Mouse (Mus musculus) heart, adult 9 months (tissue): Measurements from ENCODE around the gene Tnxb.

Source experiments
- DNase-seq, 2 experiments: peaks; one replicate each; pipeline ENCODE4 v3.0.0; 2022; ENCODE audit warnings: low spot score in 2 of 2

Tnxb gene

DNA sequence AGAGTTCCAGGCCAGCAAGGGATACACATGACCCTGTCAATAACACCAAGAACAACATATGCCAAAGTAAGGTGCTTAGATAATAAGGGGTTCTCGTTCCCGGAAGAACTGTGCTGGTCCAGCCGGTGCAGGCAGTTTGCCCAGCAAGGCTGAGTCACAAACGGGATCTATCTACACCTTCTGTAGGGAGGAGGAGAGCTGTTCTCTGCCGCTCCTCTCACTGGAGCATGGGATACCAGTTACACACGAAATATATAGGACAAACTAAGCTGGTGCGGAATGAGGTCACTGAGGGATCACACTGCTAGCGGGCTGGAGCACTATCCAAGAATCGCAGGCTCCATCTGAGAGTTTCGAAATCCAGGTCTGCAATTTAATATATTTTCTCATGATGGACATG lies 26.4 kb upstream of the Tnxb start:
- no peak for DNase-seq

DNA sequence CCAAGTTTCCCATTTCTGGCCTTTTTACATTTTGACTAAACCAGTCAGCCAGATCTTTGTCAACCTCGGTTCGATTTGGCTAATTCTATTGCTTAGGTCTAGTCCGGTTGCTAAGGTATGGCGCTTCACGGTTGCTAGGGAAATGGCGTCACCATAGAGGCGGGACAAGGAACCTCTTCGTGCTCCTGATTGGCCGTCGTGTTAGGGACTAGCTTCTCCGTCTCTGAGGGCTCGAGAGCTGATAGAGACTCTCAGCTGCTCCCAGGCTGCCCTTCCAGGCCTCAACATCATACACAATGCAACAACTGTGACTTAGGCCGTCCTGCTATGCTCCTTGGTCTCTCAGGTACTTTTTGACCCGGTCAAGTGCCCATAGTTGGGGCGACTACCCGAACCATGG lies 25.7 kb upstream of the Tnxb start, which contains the start of gene Fkbpl:
Fkbpl (plus strand) TSS at position 157 of the 400 bp plus-strand sequence.
- DNase-seq = peak; percentile 96 to 97

DNA sequence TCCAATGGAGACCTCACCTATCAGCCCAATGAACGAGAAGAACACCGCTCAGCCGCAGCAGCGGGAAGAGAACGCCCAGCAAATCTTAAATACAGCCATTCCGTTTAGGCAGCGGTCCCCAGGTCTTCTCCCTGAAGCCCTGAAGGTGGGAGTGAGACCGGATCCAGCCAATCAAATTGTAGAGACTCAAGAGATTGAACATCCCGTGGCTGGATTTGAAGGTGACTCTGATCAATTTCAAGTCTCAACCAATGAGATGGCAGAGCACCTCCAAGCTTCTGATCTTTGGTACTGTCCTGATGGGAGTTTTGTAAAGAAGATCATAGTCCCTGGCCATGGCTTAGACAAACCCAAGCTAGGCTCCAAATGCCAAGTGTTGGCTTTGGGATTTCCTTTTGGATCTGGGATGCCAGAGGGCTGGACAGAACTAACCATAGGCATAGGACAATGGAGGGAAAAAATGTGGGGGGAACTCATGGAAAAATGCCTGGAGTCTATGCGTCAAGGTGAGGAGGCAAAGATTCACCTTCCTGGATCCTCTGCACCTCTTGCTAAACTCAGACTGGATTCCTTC lies 25.0 kb upstream of the Tnxb start:
- DNase-seq = no peak

DNA sequence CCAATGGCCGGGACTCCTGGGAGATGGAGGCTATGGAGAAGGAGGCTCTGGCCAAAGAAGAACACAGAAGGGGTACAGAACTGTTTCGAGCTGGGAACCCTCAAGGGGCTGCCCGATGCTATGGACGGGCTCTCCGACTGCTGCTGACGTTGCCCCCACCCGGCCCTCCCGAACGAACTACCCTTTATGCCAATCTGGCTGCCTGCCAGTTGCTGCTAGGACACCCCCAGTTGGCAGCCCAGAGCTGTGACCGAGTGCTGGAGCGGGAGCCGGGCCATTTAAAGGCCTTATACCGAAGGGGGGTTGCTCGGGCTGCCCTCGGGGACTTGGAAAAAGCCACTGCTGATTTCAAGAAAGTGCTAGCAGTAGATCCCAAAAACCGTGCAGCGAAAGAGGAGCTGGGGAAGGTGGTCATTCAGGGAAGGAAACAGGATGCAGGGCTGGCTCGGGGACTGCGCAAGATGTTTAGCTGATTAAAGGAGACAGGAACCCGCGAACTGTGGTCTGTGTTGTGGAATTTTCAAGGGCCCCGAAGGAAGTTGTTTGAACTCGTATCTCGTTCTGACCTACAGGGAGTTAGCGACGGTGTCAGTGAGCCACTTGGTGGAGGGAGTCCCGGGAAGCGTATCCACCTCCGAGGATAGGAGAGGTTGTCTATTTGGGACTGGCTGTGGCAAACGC lies 24.4 kb upstream of the Tnxb start:
- DNase-seq = no peak

DNA sequence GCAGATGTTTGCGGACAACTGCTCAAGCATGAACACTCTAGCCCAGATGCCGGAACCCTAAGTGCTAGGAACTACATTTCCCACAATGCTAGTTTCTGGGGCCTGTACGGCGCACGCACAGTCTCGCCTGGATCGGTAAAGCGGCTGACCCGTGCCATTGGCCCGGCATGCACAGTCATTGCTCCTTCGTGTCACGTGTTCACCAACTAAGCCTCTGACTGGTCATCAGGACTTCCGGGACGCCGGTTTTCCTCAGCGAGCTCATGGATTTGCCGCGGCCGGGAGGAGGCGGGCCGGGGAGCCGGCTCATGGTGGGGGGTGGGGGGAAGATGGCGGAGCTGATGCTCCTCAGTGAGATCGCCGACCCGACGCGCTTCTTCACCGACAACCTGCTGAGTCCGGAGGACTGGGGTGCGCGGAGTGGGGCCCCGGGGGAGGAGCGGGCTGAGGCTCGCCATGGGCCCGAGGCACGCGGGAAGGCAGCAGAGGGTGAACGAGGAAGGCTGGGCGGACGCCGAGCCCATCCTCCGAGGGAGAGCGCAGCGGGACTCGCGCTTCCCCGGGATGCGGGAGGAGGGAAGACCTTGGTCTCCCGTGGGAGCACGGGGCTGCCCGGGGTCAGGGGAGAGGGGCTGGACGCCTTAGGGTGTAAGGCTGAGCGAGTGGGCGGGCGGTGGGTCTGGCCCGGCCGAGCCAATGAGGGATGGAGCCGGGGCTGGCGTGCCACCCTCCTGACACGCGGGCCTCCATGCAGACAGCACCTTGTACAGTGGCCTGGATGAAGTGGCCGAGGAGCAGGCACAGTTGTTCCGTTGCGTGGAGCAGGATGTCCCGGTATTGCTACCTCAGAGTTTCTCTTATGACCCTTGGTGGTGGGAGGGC lies 23.2 kb upstream of the Tnxb start, which contains the start of gene Atf6b:
Atf6b (plus strand) TSS at position 241 of the 882 bp plus-strand sequence.
- DNase-seq = peak; percentile 97 to 99

DNA sequence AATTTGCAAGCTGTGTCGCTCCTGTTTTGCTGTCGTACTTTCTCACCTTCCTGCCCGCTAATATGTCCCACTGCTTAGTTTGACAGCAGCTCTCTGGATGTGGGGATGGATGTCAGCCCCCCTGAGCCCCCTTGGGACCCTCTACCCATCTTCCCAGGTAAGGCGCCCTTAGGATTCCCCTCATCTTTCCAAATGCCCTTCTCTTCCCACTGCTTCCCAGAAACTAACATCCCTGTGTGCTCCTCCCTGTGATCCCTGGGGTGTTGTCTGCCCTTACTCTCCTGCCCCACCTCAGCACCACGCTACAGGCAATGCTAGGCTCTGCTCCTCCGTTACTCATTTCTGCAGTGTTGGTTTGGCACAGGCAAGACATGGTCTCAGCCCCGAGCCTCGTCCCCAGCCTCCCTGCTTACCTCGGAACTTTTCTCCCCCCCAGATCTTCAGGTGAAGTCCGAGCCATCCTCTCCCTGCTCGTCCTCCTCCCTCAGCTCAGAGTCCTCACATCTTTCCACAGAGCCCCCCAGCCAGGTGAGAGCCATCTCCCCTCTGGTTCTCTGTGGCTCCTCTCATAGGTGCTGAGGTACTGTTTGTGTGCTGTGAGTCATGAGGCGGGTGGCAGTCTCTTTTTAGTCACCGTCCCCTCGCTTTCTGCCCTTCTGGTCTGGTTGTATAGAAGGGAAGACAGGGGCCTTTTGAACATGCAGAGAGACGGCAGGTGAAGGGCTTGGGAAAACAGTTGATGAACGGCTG lies 22.0 kb upstream of the Tnxb start:
- DNase-seq = no peak

DNA sequence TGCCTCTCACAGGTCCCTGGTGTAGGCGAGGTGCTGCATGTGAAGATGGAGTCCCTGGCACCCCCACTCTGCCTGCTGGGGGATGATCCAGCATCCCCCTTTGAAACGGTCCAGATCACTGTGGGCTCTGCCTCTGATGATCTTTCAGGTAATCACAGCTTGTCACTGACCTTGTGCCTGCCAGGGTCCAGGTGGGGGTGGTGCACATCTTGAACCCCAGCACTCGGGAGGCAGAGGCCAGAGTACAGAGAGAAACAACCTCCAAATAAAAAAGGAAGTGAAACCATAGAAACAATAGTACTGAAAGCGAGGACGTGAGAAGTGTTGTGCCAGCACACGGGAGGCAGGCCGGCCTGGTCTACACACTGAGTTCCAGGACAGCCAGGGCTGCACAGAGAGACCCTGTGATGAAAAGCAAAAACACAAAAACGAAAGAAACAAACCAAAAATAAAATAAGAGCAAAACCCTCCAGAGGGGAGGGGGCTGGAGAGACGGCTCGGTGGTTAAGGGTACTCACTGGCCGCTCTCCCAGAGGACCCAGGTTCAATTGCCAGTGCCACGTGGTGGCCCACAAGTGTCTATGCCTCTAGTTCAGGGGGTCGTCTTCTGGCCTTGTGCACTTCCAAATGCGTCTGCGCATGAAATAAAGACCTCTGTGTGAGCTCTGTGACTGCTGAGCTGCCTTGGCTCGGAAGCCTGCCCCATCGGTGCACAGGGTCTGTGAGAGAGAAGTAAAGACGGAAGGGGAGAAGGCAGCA lies 21.1 kb upstream of the Tnxb start:
- DNase-seq = no peak

DNA sequence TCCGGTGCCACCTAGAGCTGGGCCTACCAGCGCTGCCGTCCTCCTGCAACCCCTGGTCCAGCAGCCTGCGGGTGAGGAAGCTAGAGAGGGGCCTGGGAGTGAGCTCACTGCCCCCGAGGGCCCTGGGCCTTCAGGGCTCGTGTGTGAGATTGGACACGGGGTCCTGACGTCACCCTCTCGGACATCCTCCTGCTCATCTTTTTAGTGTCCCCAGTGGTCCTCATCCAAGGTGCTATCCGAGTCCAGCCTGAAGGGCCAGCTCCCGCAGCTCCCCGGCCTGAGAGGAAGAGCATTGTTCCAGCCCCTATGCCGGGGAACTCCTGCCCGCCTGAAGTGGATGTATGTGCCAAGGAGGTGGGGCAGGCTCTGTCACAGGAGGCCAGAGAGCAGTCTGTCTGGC lies 19.6 kb upstream of the Tnxb start:
- DNase-seq = no peak

DNA sequence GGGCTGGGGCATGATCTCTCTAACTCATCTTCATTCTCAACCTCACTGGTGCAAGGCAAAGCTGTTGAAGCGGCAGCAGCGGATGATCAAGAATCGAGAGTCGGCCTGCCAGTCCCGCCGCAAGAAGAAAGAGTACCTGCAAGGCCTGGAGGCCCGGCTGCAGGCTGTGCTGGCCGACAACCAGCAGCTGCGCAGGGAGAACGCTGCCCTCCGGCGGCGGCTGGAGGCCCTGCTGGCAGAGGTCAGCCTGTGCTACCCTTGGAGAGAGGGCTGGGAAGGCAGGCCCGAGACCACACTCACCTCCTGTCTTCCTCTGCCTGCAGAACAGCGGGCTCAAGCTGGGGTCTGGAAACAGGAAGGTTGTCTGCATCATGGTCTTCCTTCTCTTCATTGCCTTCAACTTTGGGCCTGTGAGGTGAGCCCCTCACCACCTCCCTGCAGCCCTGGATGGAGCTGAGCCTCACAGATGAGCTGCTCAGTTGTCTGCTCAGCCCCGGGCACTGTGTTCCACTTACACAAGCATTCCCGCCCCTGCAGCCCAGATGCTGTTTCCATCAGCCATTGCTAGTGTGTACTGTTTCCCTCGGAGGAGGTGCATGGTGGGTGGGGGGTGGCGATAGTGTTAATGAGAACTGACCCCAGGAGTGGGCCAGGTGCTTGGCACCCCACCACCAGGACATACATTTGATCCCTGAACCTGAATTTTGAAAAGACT lies 18.7 kb upstream of the Tnxb start:
- DNase-seq = no peak

DNA sequence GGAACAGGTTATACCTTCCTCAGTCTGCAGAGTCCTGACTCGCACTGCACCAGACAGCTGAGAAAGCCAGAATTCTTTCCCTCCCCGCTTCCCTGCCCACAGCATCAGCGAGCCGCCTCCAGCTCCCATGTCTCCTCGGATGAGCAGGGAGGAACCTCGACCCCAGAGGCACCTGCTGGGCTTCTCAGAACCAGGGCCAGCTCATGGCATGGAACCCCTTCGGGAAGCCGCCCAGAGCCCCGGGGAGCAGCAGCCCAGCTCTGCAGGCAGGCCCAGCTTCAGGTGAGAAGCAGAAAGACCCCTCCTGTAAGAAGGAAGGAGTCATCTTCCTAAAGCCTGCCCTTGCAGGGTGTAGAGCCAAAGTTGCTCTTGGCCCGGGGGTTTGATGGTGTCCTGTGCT lies 17.8 kb upstream of the Tnxb start:
- no peak for DNase-seq

DNA sequence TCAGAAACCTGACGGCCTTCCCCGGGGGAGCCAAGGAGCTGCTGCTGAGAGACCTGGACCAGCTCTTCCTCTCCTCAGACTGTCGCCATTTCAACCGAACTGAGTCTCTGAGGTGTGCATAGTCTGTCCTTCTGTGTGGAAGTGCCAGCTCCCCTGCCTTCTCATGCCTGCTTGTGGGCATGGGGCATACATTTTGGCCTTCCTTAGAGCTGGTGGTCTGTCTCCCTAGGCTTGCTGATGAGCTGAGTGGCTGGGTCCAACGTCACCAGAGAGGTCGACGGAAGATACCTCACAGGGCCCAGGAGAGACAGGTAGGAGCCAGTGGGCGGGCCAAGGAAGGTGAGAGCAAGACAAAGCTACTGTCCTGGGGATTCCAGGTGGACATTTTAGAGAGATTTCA lies 17.4 kb upstream of the Tnxb start:
- no peak for DNase-seq

DNA sequence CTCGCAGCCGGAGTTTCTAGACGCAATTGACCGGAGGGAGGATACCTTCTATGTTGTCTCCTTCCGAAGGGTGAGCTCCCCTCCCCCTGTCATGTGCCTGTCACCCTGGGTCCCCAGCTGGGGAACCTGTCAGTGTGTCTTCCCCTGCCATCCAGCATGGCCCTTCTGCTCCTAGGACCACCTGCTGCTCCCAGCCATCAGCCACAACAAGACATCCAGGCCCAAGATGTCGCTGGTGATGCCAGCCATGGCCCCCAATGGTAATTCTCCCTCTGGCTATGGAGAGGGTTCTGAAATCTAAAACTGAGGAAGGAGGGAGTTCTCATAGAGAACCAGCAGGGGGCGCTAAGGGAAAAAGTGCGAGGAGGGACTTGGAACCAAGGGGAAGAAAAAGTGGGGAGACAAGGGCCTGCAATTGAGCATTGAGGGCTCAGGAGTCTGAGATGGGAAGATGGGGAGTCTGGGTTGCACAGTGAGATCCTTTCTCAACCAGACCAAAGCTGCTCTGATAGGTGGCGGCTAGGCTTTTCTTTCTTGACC lies 16.5 kb upstream of the Tnxb start:
- DNase-seq = no peak

DNA sequence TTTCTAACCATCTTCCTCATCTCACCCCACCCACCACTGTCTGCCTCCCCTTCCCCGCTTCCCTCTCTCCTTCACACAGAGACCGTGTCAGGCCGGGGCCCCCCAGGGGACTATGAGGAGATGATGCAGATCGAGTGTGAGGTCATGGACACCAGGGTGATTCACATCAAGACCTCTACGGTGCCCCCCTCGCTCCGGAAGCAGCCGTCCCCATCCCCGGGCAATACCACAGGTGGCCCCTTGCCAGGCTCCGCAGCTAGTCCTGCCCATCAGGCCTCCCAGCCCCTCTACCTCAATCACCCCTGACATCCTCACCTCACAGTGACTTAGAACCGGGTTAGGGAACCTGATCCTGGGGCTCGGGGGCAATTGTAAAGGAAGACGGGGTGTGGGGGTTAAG lies 15.9 kb upstream of the Tnxb start:
- DNase-seq = no peak

DNA sequence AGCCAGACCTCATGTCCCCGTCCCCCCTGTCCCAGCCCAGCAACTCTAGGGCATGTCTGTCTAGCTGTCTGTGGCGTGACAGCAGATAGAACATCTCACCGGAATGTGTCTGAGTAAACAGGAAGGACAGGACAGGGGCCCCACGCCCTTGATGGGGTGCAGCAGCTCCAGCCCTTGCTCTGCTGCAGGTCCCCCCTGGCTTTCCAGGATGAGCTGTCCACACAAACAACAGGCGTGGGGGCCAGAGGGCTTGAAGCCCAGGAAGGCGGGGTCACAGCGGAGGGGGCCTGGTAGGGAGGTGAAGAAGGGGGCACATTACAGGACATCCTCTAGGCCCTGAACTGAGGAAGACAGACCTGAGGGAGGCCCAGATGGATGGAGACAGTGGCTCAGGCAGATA lies 15.2 kb upstream of the Tnxb start:
- no peak for DNase-seq

DNA sequence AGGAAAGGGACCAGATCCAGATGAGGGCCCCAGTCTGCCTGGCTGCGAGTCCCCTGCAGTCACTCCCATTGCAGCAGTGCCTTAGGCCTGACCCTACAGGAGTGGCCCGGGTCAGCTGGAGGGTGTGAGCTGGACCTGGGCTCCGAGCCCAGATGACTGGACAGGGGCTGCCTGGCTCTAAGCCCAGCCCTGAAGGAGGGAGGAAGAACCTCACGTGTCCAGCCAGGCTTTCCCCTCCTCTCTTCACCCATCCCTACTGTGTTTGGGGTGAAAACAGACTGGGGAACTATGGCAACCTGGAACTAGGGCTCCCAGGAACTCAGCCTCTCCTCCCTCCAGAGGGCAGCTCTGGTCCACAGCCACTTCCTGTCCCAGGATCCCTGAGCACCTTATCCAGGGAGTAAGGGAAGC lies 14.7 kb upstream of the Tnxb start:
- DNase-seq = peak; percentile 97

DNA sequence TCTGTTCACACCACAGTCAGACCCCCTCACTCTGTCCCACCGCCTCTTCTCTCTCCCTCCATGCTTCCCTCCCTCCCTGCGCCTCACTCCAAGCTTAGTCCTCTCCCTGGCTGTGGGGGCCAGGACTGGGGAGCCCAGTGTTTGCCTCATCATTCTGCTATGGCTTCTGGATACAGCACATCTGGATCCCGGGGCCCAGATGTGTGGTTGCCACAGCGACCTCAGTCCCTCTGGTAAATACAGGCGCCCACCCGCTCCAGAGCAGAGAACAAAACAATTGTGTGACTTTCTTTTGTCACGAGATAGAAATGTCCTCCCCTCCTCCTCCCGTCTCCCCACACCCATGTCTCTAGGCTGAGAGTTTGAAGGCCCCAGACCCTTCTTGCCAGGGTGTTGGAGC lies 13.7 kb upstream of the Tnxb start:
- DNase-seq = peak; percentile 62 to 72

DNA sequence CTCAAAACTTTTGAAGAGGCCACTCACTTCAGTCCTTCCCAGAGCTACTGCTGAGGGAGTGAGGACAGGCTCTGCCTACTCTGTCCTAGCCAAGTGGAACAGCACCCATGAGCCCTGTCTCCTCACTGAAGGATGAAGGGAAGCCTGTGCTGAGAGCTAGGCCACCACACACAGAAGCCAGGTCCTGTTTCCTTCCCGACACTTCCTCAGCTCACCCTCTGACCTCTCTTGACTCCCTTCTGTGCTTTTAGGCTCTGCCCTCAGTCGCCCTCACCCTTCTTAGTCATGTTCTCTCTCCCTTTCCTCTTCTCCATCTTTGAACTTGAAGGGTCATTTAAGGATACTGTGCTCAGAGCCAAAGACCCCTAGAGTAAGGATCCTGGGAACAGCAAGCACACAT lies 13.1 kb upstream of the Tnxb start:
- DNase-seq = peak in 1 of 2 experiments; percentile 38

DNA sequence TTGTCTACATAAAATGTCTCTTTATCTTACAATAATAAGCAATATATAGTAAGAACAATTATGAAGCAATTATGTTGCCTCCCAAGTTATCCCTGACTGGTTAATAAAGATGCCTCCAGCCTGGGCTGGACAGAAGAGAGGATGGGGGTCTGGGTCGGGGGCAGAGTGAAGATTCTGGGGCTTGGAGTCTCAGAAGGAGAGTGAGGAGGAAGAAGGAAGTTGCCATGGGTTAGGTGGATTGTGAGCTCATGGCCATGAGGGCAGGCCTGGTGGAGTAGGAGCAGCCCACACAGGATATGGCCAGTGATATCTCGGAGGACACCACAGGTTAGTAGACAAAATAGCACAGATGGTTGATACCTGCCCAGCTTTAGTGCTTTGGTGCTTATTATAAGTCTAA lies 12.2 kb upstream of the Tnxb start:
- no peak for DNase-seq

DNA sequence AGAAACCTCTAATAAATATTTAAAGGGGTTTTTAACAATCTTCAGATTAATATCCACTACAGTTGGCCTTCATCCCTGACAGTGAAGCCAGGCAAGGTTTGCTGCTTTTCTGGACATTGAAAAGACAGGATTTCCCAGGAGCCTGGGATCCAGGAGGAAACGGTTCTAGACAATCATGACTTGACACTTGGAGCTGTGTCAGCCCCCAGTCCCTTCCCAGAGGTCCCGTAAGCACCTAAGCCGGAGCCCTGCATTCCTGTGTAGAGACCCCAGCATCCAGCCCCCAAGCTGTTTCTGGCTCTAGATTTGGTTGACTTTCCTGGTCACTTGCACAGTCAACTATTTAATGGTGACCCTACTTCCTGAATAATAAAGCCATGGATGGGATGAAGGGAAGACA lies 11.7 kb upstream of the Tnxb start:
- DNase-seq = no peak

DNA sequence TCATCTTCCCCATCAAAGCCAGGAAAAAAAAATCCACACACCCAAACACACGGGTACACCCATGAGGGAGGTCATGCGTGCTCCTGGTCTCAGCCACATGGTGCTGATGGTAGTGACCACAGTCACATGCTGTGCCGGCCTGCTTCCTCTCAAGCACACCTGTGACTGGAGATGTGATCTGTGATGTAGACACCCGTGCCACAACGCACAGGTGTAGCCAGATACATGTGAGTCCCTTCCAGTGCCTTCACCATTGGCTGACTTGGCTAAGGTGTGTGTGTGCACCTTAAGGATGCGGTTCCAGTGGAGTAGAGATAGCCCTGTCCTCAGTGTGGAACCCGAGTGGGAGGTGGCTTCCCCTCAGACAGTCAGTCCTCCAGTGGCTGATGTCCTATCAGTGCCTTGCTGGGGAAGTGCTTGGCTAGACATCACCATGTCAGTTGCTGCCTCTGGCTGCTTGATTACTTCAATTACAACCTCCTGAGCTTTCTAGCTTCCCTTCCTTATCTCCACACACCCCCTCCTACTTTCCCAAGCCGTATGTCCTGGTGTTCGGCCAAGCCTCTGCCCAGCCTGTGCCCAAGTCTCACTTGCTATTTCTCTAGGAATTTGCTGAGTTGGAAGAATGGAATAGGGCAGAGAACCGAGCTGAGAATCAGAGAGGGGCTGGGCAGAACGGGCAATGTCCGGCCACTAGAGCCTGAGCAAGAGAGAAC lies 11.0 kb upstream of the Tnxb start:
- DNase-seq = peak in 1 of 2 experiments; percentile 70
